Mouse (Mus musculus) adrenal gland, postnatal 25 days (tissue): ENCODE results near the gene Vcam1. TPM values are rescaled to one million over a fixed set of nuclear protein-coding genes. Genes with fewer than 3 reads are reported as not detected.

Experiments used
- DNase-seq: peaks from one replicate; pipeline ENCODE4 v3.0.0; 2021; ENCODE audit warnings: mixed read lengths
- total RNA-seq: library from RNA; stranded (reverse); gene quantifications from 2 replicates; pipeline ENCODE4 v1.2.3, GENCODE M21; 2021

Vcam1 gene
- total RNA-seq, 1 experiment from 2014 or later = 13.1 TPM

DNA sequence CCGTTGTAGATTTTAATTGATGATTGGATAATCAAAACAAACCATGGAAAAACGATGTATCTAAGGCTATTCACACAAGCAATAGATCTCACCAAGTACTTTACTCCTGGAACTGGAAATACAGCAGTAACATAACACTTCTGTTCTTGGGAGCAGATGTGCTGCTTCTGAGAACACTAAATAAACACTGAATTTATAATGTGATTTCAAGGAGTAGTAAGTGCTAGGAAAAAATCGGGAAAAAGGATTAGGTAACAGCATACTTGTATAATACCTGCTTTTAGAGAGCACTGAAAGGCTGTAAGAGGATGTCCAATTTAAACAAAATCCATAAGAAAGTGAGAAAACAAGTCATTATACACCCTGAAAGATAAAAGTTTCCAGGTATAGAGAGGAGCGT, 43.5 kb downstream of the Vcam1 start:
- no peak for DNase-seq

- no peak for DNase-seq
Observed at GRCm38 (mm10) chr3:116080939-116081676, 48.4 kb downstream of the Vcam1 start.

DNA sequence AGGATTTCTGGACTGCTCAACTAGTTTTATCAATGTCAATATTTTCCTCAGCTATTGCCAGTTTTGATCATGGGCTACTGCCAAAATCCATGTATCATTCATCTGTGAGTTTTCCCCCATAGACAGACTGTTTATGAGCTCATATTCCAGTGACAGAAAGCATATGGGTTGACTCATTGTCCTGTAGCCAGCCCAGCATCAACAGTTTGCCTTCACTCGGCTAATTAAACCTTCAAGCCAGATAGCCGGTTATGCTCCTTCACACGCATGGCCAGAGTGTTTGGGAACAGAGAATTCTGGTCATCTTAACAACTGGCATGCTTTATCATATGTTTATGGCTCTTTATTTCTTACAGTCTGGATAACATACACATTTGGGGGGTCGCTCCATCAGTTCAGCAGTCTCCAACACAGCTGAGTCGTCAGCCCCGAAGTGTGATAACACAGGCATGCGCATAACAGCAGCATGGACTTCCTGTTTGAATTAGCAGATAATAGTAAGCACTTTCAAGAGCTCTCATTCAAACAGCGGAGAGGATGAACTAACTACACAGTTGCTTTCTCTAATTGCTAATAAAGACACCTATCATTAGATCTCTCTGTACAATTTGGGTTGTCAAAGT, 49.2 kb downstream of the Vcam1 start:
- no peak for DNase-seq

DNA sequence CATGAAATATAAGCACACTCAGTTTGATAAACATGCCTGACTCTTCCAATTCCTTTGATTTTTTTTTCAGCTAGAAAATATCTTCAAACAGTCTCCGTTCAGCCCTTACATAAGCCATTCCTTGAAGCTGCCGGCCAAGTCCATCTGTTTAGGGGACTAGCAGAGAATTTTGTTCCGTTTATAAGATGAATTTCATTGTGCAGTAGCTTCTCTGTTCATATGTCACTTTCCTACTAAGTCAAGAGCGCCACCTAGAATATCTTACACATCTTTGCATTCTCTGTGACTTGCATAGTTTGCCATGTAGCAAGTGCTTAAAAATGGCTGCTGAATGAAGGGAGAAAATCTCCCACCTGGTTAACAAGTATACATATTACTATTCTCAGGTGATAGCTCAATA, 51.0 kb downstream of the Vcam1 start:
- no peak for DNase-seq

- no peak for DNase-seq
Observed at GRCm38 (mm10) chr3:116076739-116077138, 52.7 kb downstream of the Vcam1 start.

DNA sequence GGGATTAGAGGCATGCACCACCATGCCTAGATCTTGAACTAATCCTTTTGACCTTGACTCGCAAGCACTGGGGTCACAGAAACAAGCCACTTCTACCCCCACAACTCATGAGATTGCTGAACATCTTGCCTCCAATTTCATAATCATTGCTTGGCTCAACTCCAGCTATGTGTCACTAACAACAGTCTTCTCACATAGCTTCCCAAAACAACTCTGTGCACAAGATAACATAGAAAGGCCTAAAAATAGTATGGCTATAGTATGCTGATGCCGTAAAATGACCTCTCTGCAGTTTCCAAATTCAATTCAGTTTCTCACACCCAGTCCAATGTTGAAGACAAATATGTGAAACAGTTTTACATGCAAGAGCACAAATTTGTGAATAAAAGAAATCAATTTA, 56.9 kb downstream of the Vcam1 start:
- DNase-seq = no peak

GRCm38 (mm10) chr3:116062141-116062540, 67.3 kb downstream of the Vcam1 start:
- DNase-seq = no peak

DNA sequence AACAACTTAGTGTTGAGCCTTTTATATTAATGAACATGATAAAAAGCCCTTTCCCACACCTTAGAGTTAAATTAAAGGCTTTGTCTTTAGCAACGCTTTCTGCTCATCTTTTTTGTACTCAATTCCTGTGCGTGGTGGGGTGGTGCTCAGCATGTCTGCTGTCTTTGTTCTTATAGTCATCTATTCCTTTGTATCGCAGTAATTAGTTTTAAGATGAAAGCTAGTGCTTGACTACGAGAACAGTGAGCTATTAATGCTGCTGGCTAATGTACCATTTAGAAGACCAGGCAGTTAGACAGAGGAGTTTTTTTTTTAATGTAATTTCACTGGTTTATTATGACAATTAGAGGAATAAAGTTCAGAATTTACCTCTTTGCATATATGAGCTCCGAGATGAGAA, 69.2 kb downstream of the Vcam1 start:
- DNase-seq = no peak

Other genes starting within 250 kb of the Vcam1 start
- 25.6 and 26.7 TPM in 2 replicates for gene Dph5, start 241.9 kb downstream of the Vcam1 start, total RNA-seq
- gene Slc30a7, start 122.3 kb downstream of the Vcam1 start, total RNA-seq = 26.2 and 42.6 TPM in 2 replicates
- 25.1 and 26.4 TPM in 2 replicates for gene Extl2, start 122.2 kb downstream of the Vcam1 start, total RNA-seq
- gene Gpr88, start 123.8 kb upstream of the Vcam1 start, total RNA-seq = 0.39 and 0.67 TPM in 2 replicates